Comparison of ENCODE assay signal across 8 mouse cellular contexts in the genomic region with DNA sequence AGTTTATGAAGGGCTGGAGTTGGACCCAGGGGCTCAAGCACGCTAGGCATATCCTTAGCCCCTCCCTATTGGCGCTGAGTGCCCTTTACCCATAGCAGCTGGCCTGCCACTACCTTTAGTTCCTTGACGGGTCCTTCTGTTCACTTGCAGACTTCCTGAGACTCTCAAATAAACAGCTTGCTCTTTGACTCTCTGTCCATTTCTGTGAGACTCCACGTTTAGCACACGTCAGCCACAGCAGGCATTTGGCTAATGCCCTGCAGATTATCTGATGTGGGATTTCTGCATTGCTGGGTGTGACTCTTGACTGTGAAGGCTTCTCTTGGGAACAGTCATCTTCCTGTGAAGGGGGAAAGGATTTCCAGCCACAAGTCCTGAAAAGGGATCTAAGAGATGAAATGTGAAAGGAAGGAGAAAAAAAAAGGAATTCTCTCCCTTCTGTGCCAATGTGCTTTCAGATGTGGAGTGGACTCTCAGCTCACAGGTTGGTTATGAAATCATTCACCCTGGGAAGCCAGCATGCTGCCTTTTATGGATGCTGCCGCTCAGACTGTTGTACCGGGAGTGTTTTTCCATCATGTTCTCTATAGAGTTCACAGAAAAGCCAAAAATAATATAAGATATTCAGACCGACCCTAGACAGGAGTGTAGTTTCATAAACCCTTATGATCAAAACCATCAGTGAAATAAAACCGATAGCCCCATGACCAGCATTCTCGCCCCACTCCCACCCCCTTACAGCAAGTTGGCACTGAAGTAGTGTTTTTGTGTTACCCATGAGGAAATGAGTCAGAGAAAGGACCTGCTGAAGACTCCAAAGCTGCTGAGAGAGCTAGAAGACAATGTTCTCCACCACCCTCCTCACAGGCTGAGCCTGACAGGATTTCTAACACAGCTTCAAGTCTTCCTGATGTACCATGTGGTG. TPM values are rescaled to one million over a fixed set of nuclear protein-coding genes. Genes with fewer than 3 reads are reported as not detected.
A peak's percentile ranks its signal among the peaks of the same experiment; 100 is the strongest.
DNase-seq lines count a peak whose midpoint lies in the region; ATAC-seq and TF ChIP-seq lines count a peak whose summit lies in the region.

No protein-coding gene starts in this region.

- no peaks in the 10 kb centered on the region for H3K4me1 ChIP-seq in forebrain, postnatal 0 days (ENCODE audit: insufficient read depth)

- no peak for TF ChIP-seq CTCF in forebrain, postnatal 0 days (IDR thresholded peaks at IDR 0.05; ENCODE audit: low read depth)

- H3K4me2 ChIP-seq in forebrain, postnatal 0 days (ENCODE audit: low read depth), result no peak overlapping the region

- H3K9me3 ChIP-seq in forebrain, postnatal 0 days (ENCODE audit: low read length), result no peaks in the 10 kb centered on the region

- no peak overlapping the region for H3K9ac ChIP-seq in forebrain, postnatal 0 days

- intact Hi-C loops in left cerebral cortex, postnatal 10 days (cut with DNase I), result no loop called here
- intact Hi-C loops in heart, postnatal 14 days (cut with DNase I), result no loop called here

- H3K36me3 ChIP-seq in forebrain, postnatal 0 days (ENCODE audit: insufficient read depth), result no peaks in the 10 kb centered on the region

- peak; percentile 19 for DNase-seq in left cerebral cortex, adult 11 months (ENCODE audit: low spot score)
- no peak for DNase-seq in left cerebral cortex, postnatal 10 days (ENCODE audit: extremely low spot score in 1 of 2, low spot score in 2 of 2)
- peak; percentile 69 to 75 for DNase-seq in cerebellum, adult 18-20 months
- peak; percentile 7 to 14 for DNase-seq in heart, postnatal 14 days
- DNase-seq in lung, postnatal 25 days (ENCODE audit: low spot score), result peak; percentile 74
- DNase-seq in forebrain, postnatal 0 days, result no peak
- no peak for DNase-seq in c-Kit-positive CD71-positive TER-119-positive erythroid progenitor cells, embryonic 14.5 days (ENCODE audit: low spot score)
- no peak for DNase-seq in retina, embryonic 14.5 days (ENCODE audit: low spot score)

- no peak overlapping the region for H3K27ac ChIP-seq in forebrain, postnatal 0 days (ENCODE audit: low read depth, low read length)

- 72% methylated on average over 10 of the region's 10 CpGs for WGBS in forebrain, postnatal 0 days

- no peaks in the 10 kb centered on the region for H3K27me3 ChIP-seq in forebrain, postnatal 0 days (ENCODE audit: insufficient read depth, low read length)

- no peak overlapping the region for H3K4me3 ChIP-seq in forebrain, postnatal 0 days (ENCODE audit: low read depth, low read length)

- ATAC-seq in forebrain, postnatal 0 days, result no peak

RNA-seq across cellular contexts. Expression of a gene that starts 28.1 kb away (rescaled TPM):
- 100 to 1,000 TPM; 181 to 185 TPM for total RNA-seq in left cerebral cortex, postnatal 10 days (2021)
- 10 to 100 TPM; 41.2 to 45.2 TPM for total RNA-seq in heart, postnatal 14 days (2021)
- 87.2 and 94.1 TPM in 2 replicates for total RNA-seq in forebrain, postnatal 0 days (2014; rRNA removed)
- polyA plus RNA-seq in forebrain, postnatal 0 days (2015; fragmentation: Nextera tagmentation; extraction: Ambion mirVana), result 12.8 and 14.2 TPM in 2 replicates

RNA-seq across cellular contexts. Expression of a gene that starts 52.6 kb away (rescaled TPM):
- 10 to 100 TPM; 27.3 to 30.3 TPM for total RNA-seq in left cerebral cortex, postnatal 10 days (2021)
- total RNA-seq in heart, postnatal 14 days (2021), result 10 to 100 TPM; 23.3 to 23.8 TPM
- 31.6 and 41.9 TPM in 2 replicates for total RNA-seq in forebrain, postnatal 0 days (2014; rRNA removed)
- 52.6 and 55.9 TPM in 2 replicates for polyA plus RNA-seq in forebrain, postnatal 0 days (2015; fragmentation: Nextera tagmentation; extraction: Ambion mirVana)

Comparison
In these comparisons a context has a peak if more than half of its experiments do, and no peak if none do; other contexts are left out.
1. DNase-seq: peak in left cerebral cortex, adult 11 months (single experiment), cerebellum, adult 18-20 months (2 of 2), heart, postnatal 14 days (2 of 2) and lung, postnatal 25 days (single experiment); none in left cerebral cortex, postnatal 10 days (0 of 2), forebrain, postnatal 0 days (single experiment), c-Kit-positive CD71-positive TER-119-positive erythroid progenitor cells, embryonic 14.5 days (single experiment) and retina, embryonic 14.5 days (single experiment).